Mouse (Mus musculus) neural tube, embryonic 14.5 days (tissue): ENCODE measurements around the gene Sorcs3. TPM values are rescaled to one million over a fixed set of nuclear protein-coding genes. Genes with fewer than 3 reads are reported as not detected.

Experiments
- ATAC-seq: fragments of 200-750 bp; cut with Nextera tagmentation; 2 replicates; pipeline ENCODE4 v1.8.0; 2017; ENCODE audit warnings: low read depth, mild to moderate bottlenecking, moderate TSS enrichment, moderate library complexity
- H3K27ac ChIP-seq: fragments of 300-500 bp; sonication (generic); 2 replicates; pipeline ENCODE4 v1.5.1; 2014; ENCODE audit warnings: low read depth, mild to moderate bottlenecking, control low read depth, low read length, moderate library complexity, mixed read lengths
- H3K27me3 ChIP-seq: fragments of 300-500 bp; sonication (generic); 2 replicates; pipeline ENCODE4 v1.6.1; 2014; ENCODE audit warnings: low read length; ENCODE audit not compliant: control insufficient read depth, insufficient read depth
- H3K36me3 ChIP-seq: fragments of 300-500 bp; sonication (generic); 2 replicates; pipeline ENCODE4 v1.6.1; 2014; ENCODE audit warnings: low read length, mixed read lengths; ENCODE audit not compliant: control insufficient read depth, insufficient read depth
- H3K4me1 ChIP-seq: fragments of 300-500 bp; sonication (generic); 2 replicates; pipeline ENCODE4 v1.6.1; 2014; ENCODE audit warnings: low read length; ENCODE audit not compliant: control insufficient read depth, insufficient read depth
- H3K4me2 ChIP-seq: fragments of 300-500 bp; sonication (generic); 2 replicates; pipeline ENCODE4 v1.6.1; 2014; ENCODE audit warnings: mild to moderate bottlenecking, low read depth, low read length, control low read depth
- H3K4me3 ChIP-seq: fragments of 300-500 bp; sonication (generic); 2 replicates; pipeline ENCODE4 v1.5.1; 2014; ENCODE audit warnings: low read depth, low read length, control low read depth, mixed read lengths
- H3K9ac ChIP-seq: fragments of 300-500 bp; sonication (generic); replicated peaks from 2 replicates; pipeline ENCODE4 v1.6.1; 2014; ENCODE audit warnings: low read depth, mild to moderate bottlenecking, control low read depth, low read length, mixed read lengths
- H3K9me3 ChIP-seq: fragments of 300-500 bp; sonication (generic); 2 replicates; pipeline ENCODE4 v1.6.1; 2016; ENCODE audit warnings: low read length; ENCODE audit not compliant: control insufficient read depth
- WGBS: fragments of 180-500 bp; shearing (Covaris S2); extraction: QIAGEN DNeasy Blood & Tissue Kit; methylation state at CpG from one replicate; pipeline ENCODE4 v1.1.7; 2014; 5-methylcytosine and 5-hydroxymethylcytosine counted together
- polyA plus RNA-seq: library from polyadenylated mRNA; unstranded; fragments of >200 nt; fragmentation: Nextera tagmentation; extraction: Ambion mirVana; gene quantifications from 2 replicates; pipeline ENCODE4 v1.2.1, GENCODE M21; 2014

Gene Sorcs3
- polyA plus RNA-seq, 1 experiment from 2014 or later: 18.3 TPM

- no peaks in the 10 kb centered on the region for H3K36me3 ChIP-seq
- no peaks in the 10 kb centered on the region for H3K27me3 ChIP-seq
- H3K4me2 ChIP-seq: no peak overlapping the region
- 62% methylated on average over 5 of the region's 5 CpGs for WGBS
- no peak overlapping the region for H3K27ac ChIP-seq
- no peak overlapping the region for H3K4me3 ChIP-seq
- H3K4me1 ChIP-seq: 0 out of 2 replicates have a peak, but pooled peaks cover 6% of the 10 kb centered on the region
- H3K9me3 ChIP-seq: no peaks in the 10 kb centered on the region
- no peak for ATAC-seq
- H3K9ac ChIP-seq: no peak overlapping the region
Measured at GRCm38 (mm10) chr19:48430328-48430727, 224.5 kb downstream of the Sorcs3 start.

GRCm38 (mm10) chr19:48438450-48438849, 232.6 kb downstream of the Sorcs3 start:
- Histone ChIP-seq H3K9ac (no peak overlapping the region), H3K4me2 (no peak overlapping the region), H3K36me3 (no peaks in the 10 kb centered on the region), H3K27ac (no peak overlapping the region), H3K4me3 (no peak overlapping the region), H3K4me1 (no peaks in the 10 kb centered on the region), H3K27me3 (no peaks in the 10 kb centered on the region), H3K9me3 (no peaks in the 10 kb centered on the region)
- ATAC-seq: no peak
- WGBS: 88% methylated on average over 1 of the region's 1 CpGs

GRCm38 (mm10) chr19:48461141-48461540, 255.3 kb downstream of the Sorcs3 start:
- no peak for ATAC-seq
- 87% methylated on average over 5 of the region's 5 CpGs for WGBS
- Histone ChIP-seq H3K36me3 (no peaks in the 10 kb centered on the region), H3K9ac (no peak overlapping the region), H3K9me3 (no peaks in the 10 kb centered on the region), H3K4me1 (no peaks in the 10 kb centered on the region), H3K27me3 (no peaks in the 10 kb centered on the region), H3K4me2 (no peak overlapping the region), H3K27ac (no peak overlapping the region), H3K4me3 (no peak overlapping the region)

- 93% methylated on average over 3 of the region's 3 CpGs for WGBS
- H3K4me2 ChIP-seq: no peak overlapping the region
- H3K9ac ChIP-seq: no peak overlapping the region
- H3K27me3 ChIP-seq: no peaks in the 10 kb centered on the region
- no peaks in the 10 kb centered on the region for H3K4me1 ChIP-seq
- no peaks in the 10 kb centered on the region for H3K36me3 ChIP-seq
- no peak overlapping the region for H3K4me3 ChIP-seq
- no peak for ATAC-seq
- H3K9me3 ChIP-seq: no peaks in the 10 kb centered on the region
- no peak overlapping the region for H3K27ac ChIP-seq
Measured at GRCm38 (mm10) chr19:48462426-48462825, 256.6 kb downstream of the Sorcs3 start.

- no peaks in the 10 kb centered on the region for H3K27me3 ChIP-seq
- no peaks in the 10 kb centered on the region for H3K36me3 ChIP-seq
- no peak overlapping the region for H3K4me3 ChIP-seq
- 61% methylated on average over 3 of the region's 3 CpGs for WGBS
- H3K4me2 ChIP-seq: no peak overlapping the region
- H3K4me1 ChIP-seq: no peaks in the 10 kb centered on the region
- no peaks in the 10 kb centered on the region for H3K9me3 ChIP-seq
- no peak overlapping the region for H3K27ac ChIP-seq
- no peak for ATAC-seq
- H3K9ac ChIP-seq: no peak overlapping the region
Measured at GRCm38 (mm10) chr19:48463494-48463893, 257.7 kb downstream of the Sorcs3 start.

- Histone ChIP-seq H3K36me3 (no peaks in the 10 kb centered on the region), H3K9ac (no peak overlapping the region), H3K9me3 (no peaks in the 10 kb centered on the region), H3K27me3 (no peaks in the 10 kb centered on the region), H3K4me1 (no peaks in the 10 kb centered on the region), H3K4me3 (no peak overlapping the region), H3K4me2 (no peak overlapping the region), H3K27ac (no peak overlapping the region)
- no peak for ATAC-seq
- 80% methylated on average over 4 of the region's 4 CpGs for WGBS
Measured at GRCm38 (mm10) chr19:48467471-48467870, 261.6 kb downstream of the Sorcs3 start.

- no peak for ATAC-seq
- Histone ChIP-seq H3K27me3 (no peaks in the 10 kb centered on the region), H3K27ac (no peak overlapping the region), H3K36me3 (no peaks in the 10 kb centered on the region), H3K9me3 (no peaks in the 10 kb centered on the region), H3K4me2 (no peak overlapping the region), H3K4me1 (no peaks in the 10 kb centered on the region), H3K9ac (no peak overlapping the region), H3K4me3 (no peak overlapping the region)
- 93% methylated on average over 4 of the region's 4 CpGs for WGBS
Measured at GRCm38 (mm10) chr19:48469791-48470410, 264.1 kb downstream of the Sorcs3 start.

- no peak overlapping the region for H3K9ac ChIP-seq
- WGBS: 61% methylated on average over 5 of the region's 5 CpGs
- no peak for ATAC-seq
- H3K4me3 ChIP-seq: no peak overlapping the region
- H3K27ac ChIP-seq: no peak overlapping the region
- no peaks in the 10 kb centered on the region for H3K36me3 ChIP-seq
- H3K27me3 ChIP-seq: no peaks in the 10 kb centered on the region
- H3K4me1 ChIP-seq: no peaks in the 10 kb centered on the region
- no peak overlapping the region for H3K4me2 ChIP-seq
- H3K9me3 ChIP-seq: no peaks in the 10 kb centered on the region
Measured at GRCm38 (mm10) chr19:48471927-48472326, 266.1 kb downstream of the Sorcs3 start.

- H3K9ac ChIP-seq: no peak overlapping the region
- H3K27ac ChIP-seq: no peak overlapping the region
- 82% methylated on average over 6 of the region's 6 CpGs for WGBS
- no peak for ATAC-seq
- no peaks in the 10 kb centered on the region for H3K27me3 ChIP-seq
- no peaks in the 10 kb centered on the region for H3K9me3 ChIP-seq
- no peaks in the 10 kb centered on the region for H3K36me3 ChIP-seq
- H3K4me2 ChIP-seq: no peak overlapping the region
- no peak overlapping the region for H3K4me3 ChIP-seq
- H3K4me1 ChIP-seq: no peaks in the 10 kb centered on the region
Measured at GRCm38 (mm10) chr19:48475784-48476410, 270.1 kb downstream of the Sorcs3 start.
